ENCODE assay signal across 17 mouse cellular contexts in genomic region chr10:66694549-66695285, GRCm38 (mm10).
"Had no signal": no experiment of that assay in that cellular context is flagged by ENCODE, and none has a peak within 500 bp of the region (broad histone marks: within the 10 kb centered on the region; RNA-seq: fewer than 3 reads in every experiment).

No protein-coding gene starts in this region.

- H3K9ac ChIP-seq: liver, embryonic 13.5 days; midbrain, embryonic 12.5 days; midbrain, embryonic 15.5 days; neural tube, embryonic 13.5 days; stomach, embryonic 15.5 days had no signal

- H3K4me1 ChIP-seq: liver, embryonic 13.5 days; midbrain, embryonic 12.5 days; midbrain, embryonic 15.5 days; neural tube, embryonic 13.5 days; stomach, embryonic 15.5 days had no signal

- H3K4me2 ChIP-seq: liver, embryonic 13.5 days; midbrain, embryonic 12.5 days; midbrain, embryonic 15.5 days; neural tube, embryonic 13.5 days; stomach, embryonic 15.5 days had no signal

- H3K4me3 ChIP-seq: liver, embryonic 13.5 days; midbrain, embryonic 12.5 days; midbrain, embryonic 15.5 days; myocyte; neural tube, embryonic 13.5 days; stomach, embryonic 15.5 days had no signal

- DNase-seq: kidney, postnatal 14 days; kidney, postnatal 4 days; liver, embryonic 13.5 days; lung, adult 2 months; lung, postnatal 14 days; lung, postnatal 4 days; retina, postnatal 1 day; right cerebral cortex, postnatal 25 days; spleen, adult 18-20 months; thymus, adult 2 months; thymus, postnatal 14 days; thymus, postnatal 4 days had no signal

- H3K36me3 ChIP-seq: liver, embryonic 13.5 days; midbrain, embryonic 12.5 days; midbrain, embryonic 15.5 days; neural tube, embryonic 13.5 days; stomach, embryonic 15.5 days had no signal

- H3K27ac ChIP-seq: liver, embryonic 13.5 days; midbrain, embryonic 12.5 days; midbrain, embryonic 15.5 days; neural tube, embryonic 13.5 days; stomach, embryonic 15.5 days had no signal

- H3K27me3 ChIP-seq: liver, embryonic 13.5 days; midbrain, embryonic 12.5 days; midbrain, embryonic 15.5 days; neural tube, embryonic 13.5 days; stomach, embryonic 15.5 days had no signal

- ATAC-seq: midbrain, embryonic 15.5 days had no signal

- H3K9me3 ChIP-seq: midbrain, embryonic 12.5 days; midbrain, embryonic 15.5 days; stomach, embryonic 15.5 days had no signal
